Mouse (Mus musculus) inflammation-experienced regulatory T-cells (primary cell): ENCODE measurements around the gene Tmprss11f. TPM values are rescaled to one million over a fixed set of nuclear protein-coding genes. Genes with fewer than 3 reads are reported as not detected.

Experiments
- polyA plus RNA-seq, 2 experiments: library from polyadenylated mRNA; unstranded; fragments of 100-300 nt; shearing (Covaris generic); gene quantifications; one replicate each; pipeline ENCODE4 v1.2.1; 2017

Tmprss11f gene
- under 1 TPM in 1 of 2 experiments, not detected in 1; 0.18 TPM for polyA plus RNA-seq

DNA sequence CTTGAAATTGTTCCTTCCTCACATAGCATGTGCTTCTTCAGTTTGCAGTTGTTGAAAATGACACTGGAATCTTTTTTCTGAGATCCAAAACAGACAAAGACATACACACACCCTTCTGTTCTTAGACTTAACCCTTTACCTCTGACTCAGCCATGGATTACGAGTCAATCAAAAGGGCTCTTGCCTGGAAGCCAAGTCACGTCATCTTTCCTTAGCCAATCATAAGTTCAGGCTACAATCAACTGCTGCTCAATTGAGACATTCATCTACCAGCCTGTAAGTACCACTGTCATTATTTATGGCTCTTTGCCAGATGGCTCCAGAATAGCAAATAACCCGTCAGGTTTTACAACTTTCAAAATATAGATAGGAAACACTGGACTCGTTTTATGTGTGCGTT lies at the start of gene Tmprss11f:
Tmprss11f (minus strand) TSS at position 101 of the 400 bp plus-strand sequence.

DNA sequence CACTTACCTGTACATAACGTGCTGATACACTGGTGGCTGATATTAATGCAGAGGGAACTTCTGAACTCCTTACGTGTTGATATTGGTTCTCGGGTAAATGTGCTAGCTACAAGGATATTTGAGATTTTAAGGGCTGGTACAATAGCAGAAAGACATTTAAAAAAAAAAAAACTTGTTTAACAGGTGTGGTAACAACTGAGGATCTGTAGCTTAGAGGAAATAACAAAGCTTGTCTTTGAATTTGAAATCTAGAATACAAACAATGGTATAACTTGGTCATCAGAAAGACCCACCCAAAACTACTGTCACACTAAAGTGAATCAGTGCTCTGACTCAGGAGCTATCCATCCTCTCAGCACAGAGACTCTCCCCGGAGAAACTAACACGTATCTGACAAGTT lies 44.0 kb upstream of the Tmprss11f start, which contains the start of gene Tmprss11b:
Tmprss11b (minus strand) TSS at position 101 of the 400 bp plus-strand sequence.

DNA sequence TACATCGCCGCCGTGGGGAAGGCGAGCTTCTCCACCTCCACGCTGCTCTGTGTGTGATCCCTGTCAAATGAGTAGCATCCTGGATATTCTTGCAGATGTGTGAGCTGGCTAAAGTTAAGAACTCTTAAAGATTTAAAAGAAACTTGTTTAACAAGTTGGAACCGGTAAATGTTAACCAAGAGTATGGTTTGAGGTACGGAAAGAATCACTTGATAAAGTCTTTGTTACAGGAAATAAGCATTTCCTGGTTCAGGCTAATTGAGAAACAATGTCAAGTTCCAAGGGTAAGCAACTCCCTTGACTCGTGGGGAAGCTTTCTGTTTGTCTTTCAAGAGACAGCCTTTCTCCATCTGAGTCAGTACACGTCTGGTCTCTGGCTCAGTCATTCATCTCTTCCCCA lies 113.7 kb downstream of the Tmprss11f start, which contains the start of gene Tmprss11g:
Tmprss11g (minus strand) TSS at position 101 of the 400 bp plus-strand sequence.

Other genes starting within 250 kb of the Tmprss11f start
- 1 to 10 TPM in 1 of 2 experiments, under 1 TPM in 1; 0.13 to 1.7 TPM for gene Tmprss11a, start 163.4 kb downstream of the Tmprss11f start, polyA plus RNA-seq
- gene Tmprss11g, start 113.8 kb downstream of the Tmprss11f start, polyA plus RNA-seq, result under 1 TPM; 0.20 to 0.24 TPM
- gene Tmprss11b, start 43.9 kb upstream of the Tmprss11f start, polyA plus RNA-seq, result not detected
- gene Tmprss11e, start 113.4 kb upstream of the Tmprss11f start, polyA plus RNA-seq, result 1 to 10 TPM in 1 of 2 experiments, under 1 TPM in 1; 0.22 to 2.0 TPM
- gene Ythdc1, start 171.8 kb upstream of the Tmprss11f start, polyA plus RNA-seq, result 100 to 1,000 TPM in 1 of 2 experiments, 10 to 100 TPM in 1; 94.5 to 122 TPM